Mouse (Mus musculus) C2C12 (cell line): ENCODE measurements around the gene Myt1l. TPM values are rescaled to one million over a fixed set of nuclear protein-coding genes. Genes with fewer than 3 reads are reported as not detected.

Source experiments
- H3K27me3 ChIP-seq: one replicate; pipeline ENCODE4 v1.6.1; 2011; ENCODE audit not compliant: control insufficient read depth, insufficient read depth, insufficient read length
- H3K36me3 ChIP-seq: one replicate; pipeline ENCODE4 v1.6.1; 2011; ENCODE audit not compliant: control insufficient read depth, insufficient read depth
- H3K4me3 ChIP-seq: one replicate; pipeline ENCODE4 v1.5.1; 2011; ENCODE audit warnings: mild to moderate bottlenecking, control low read depth; ENCODE audit not compliant: poor library complexity, insufficient read depth, severe bottlenecking
- H3K79me2 ChIP-seq: one replicate; pipeline ENCODE4 v1.6.1; 2011; ENCODE audit not compliant: control insufficient read depth, insufficient read depth
- H3K79me3 ChIP-seq: one replicate; pipeline ENCODE4 v1.6.1; 2011; ENCODE audit warnings: low read depth, control low read depth
- H3ac ChIP-seq: one replicate; pipeline ENCODE3; 2011; ENCODE audit warnings: low read depth; ENCODE audit not compliant: control insufficient read depth, insufficient read length
- CEBPB ChIP-seq: IDR thresholded peaks from one replicate; pipeline ENCODE4 v1.6.1; 2011; ENCODE audit warnings: low read depth, mild to moderate bottlenecking, control low read depth, moderate library complexity
- CTCF ChIP-seq: IDR thresholded peaks from one replicate; pipeline ENCODE4 v1.5.1; 2011; ENCODE audit not compliant: control insufficient read depth, insufficient read depth, insufficient read length
- FOSL1 ChIP-seq: IDR thresholded peaks from one replicate; pipeline ENCODE4 v1.8.0; 2011; ENCODE audit warnings: mild to moderate bottlenecking, low read length; ENCODE audit not compliant: poor library complexity, insufficient read depth, severe bottlenecking
- MAX ChIP-seq: IDR thresholded peaks from one replicate; pipeline ENCODE4 v1.6.1; 2011; ENCODE audit warnings: mild to moderate bottlenecking, control low read depth
- MYOD1 ChIP-seq: IDR thresholded peaks from one replicate; pipeline ENCODE4 v1.6.1; 2011; ENCODE audit warnings: low read depth; ENCODE audit not compliant: control insufficient read depth, insufficient read length
- MYOG ChIP-seq: IDR thresholded peaks from one replicate; pipeline ENCODE4 v1.6.1; 2011; ENCODE audit not compliant: control insufficient read depth, insufficient read length; ENCODE audit errors: extremely low read depth
- USF1 ChIP-seq: IDR thresholded peaks from one replicate; pipeline ENCODE4 v1.6.1; 2011; ENCODE audit warnings: low read depth, mild to moderate bottlenecking, control low read depth, moderate library complexity
- polyA plus RNA-seq: library from polyadenylated mRNA; unstranded; fragments of >200 nt; fragmentation: generic; extraction: Trizol; gene quantifications from one replicate; pipeline ENCODE4 v1.2.1, GENCODE M21; 2012; ENCODE audit warnings: missing spikeins

The Myt1l gene
- polyA plus RNA-seq, 1 experiment = not detected

GRCm38 (mm10) chr12:29838421-29838820, 310.2 kb downstream of the Myt1l start:
- H3K79me2 ChIP-seq = no peaks in the 10 kb centered on the region

DNA sequence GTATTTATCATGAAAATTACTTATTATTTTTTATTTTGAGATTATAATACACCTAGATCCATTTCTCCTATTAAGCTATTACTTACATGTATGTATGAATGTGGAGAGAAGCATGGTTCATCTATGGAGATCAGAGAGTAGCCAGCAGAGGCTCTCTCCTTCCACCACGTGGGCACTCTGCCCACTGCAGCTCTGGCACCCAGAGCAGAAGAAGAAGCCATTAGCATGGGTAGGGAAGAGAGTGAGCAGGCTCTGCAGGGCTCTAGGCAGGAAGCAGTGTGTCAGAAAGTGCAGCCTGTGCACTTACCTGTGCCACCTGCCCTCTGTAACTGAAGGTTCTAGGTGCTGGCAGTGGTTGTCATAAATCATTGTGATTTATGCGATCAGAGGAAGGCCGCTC, 321.8 kb downstream of the Myt1l start:
- TF ChIP-seq MAX (no peak), MYOD1 (no peak), CTCF (no peak), USF1 (no peak), FOSL1 (no peak), CEBPB (no peak), MYOG (no peak)
- Histone ChIP-seq H3K79me2 (no peaks in the 10 kb centered on the region), H3K4me3 (no peak overlapping the region)

More at GRCm38 (mm10) chr12:29838421-29838820, 310.2 kb downstream of the Myt1l start:
- Histone ChIP-seq H3K27me3 (no peaks in the 10 kb centered on the region), H3K79me3 (no peaks in the 10 kb centered on the region), H3K36me3 (no peaks in the 10 kb centered on the region), H3K4me3 (no peak overlapping the region), H3ac (no peak overlapping the region)
- TF ChIP-seq USF1 (no peak), MYOG (no peak), CTCF (no peak), CEBPB (no peak), MAX (no peak), FOSL1 (no peak)

DNA sequence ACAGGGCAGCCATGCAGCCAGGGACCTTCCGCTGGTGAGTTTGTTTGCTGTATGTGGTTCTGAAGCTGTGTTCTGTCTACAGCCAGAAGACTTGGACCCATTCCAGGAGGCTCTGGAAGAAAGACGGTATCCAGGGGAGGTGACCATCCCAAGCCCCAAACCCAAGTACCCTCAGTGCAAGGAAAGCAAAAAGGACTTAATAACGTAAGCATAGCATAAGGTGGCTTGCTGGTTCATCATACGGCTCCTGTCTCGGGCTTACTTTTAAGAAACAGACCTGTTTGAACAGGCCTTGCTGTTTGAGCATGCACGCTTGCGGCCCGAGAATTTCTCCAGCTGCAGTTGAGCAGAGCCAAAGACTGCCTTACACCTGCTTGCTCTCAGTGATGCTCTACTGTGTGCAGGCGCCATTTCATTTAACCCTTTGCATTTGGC, 326.0 kb downstream of the Myt1l start:
- Histone ChIP-seq H3K27me3 (no peaks in the 10 kb centered on the region), H3K79me2 (no peaks in the 10 kb centered on the region), H3K4me3 (no peak overlapping the region), H3K36me3 (no peaks in the 10 kb centered on the region), H3ac (no peak overlapping the region), H3K79me3 (no peaks in the 10 kb centered on the region)
- TF ChIP-seq CTCF (no peak), USF1 (no peak), MAX (no peak), MYOG (no peak), FOSL1 (no peak), CEBPB (no peak), MYOD1 (no peak)

More for the DNA sequence above, 321.8 kb downstream of the Myt1l start:
- H3ac ChIP-seq = no peak overlapping the region
- H3K79me3 ChIP-seq = no peaks in the 10 kb centered on the region
- H3K27me3 ChIP-seq = peaks cover 4% of the 10 kb centered on the region
- H3K36me3 ChIP-seq = no peaks in the 10 kb centered on the region

- Histone ChIP-seq H3K27me3 (no peaks in the 10 kb centered on the region), H3K79me2 (no peaks in the 10 kb centered on the region), H3ac (no peak overlapping the region), H3K4me3 (no peak overlapping the region), H3K79me3 (no peaks in the 10 kb centered on the region), H3K36me3 (no peaks in the 10 kb centered on the region)
- TF ChIP-seq CTCF = peak; percentile 29
- TF ChIP-seq USF1 = no peak
These were observed 326.8 kb downstream of the Myt1l start for GRCm38 (mm10) chr12:29855007-29855406.

DNA sequence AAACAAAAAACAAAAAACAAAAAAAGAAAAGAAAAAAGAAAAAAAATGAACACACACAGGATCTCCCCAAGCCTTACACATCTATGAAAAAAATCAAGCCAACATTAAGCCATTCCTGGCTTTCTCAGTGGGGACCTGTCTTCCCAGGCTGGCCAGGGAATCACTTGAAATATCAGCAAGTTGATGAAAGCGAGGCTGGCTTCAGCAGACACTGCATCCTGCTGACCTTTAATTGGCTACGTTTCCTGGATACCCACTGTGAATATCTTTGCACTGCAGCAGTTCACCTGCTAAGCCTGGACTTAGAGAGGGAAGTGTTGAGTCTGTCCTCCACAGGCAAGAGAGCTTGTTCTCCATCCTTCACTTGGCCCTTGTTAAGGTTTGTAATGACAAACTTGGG, 332.8 kb downstream of the Myt1l start:
- TF ChIP-seq CEBPB (no peak), USF1 (no peak), CTCF (no peak), FOSL1 (no peak), MYOD1 (no peak), MYOG (no peak), MAX (no peak)
- H3K36me3 ChIP-seq = no peaks in the 10 kb centered on the region
- no peaks in the 10 kb centered on the region for H3K79me3 ChIP-seq
- no peaks in the 10 kb centered on the region for H3K27me3 ChIP-seq
- H3K4me3 ChIP-seq = no peak overlapping the region
- H3K79me2 ChIP-seq = no peaks in the 10 kb centered on the region
- no peak overlapping the region for H3ac ChIP-seq

DNA sequence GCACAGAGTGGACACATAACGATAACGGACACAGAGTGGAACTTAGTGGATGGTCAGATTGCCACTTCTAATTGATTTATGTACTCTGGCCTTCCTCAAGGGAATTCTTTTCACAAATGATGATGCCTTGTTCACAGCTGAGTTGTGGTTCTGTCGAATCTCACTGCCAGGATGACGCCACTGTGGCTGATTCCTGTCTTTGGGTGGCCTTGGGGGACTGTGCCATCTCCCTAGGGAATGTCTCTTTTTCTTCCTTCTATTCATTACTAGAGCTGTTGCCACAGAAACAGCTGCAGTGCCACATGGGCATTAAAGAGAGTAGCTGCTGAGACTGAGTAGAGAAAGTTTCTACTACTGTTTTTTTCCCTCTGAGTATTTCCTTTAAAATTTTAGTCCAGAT, 340.1 kb downstream of the Myt1l start:
- no peak overlapping the region for H3ac ChIP-seq
- TF ChIP-seq MYOD1 (no peak), MYOG (no peak), MAX (no peak), CEBPB (no peak), CTCF (no peak), USF1 (no peak), FOSL1 (no peak)
- no peak overlapping the region for H3K4me3 ChIP-seq
- H3K27me3 ChIP-seq = no peaks in the 10 kb centered on the region
- H3K36me3 ChIP-seq = no peaks in the 10 kb centered on the region
- no peaks in the 10 kb centered on the region for H3K79me2 ChIP-seq
- no peaks in the 10 kb centered on the region for H3K79me3 ChIP-seq
